Comparison of ENCODE assay signal across 27 mouse cellular contexts in genomic region chr2:65207750-65208149, GRCm38 (mm10). TPM values are rescaled to one million over a fixed set of nuclear protein-coding genes. Genes with fewer than 3 reads are reported as not detected.
A peak's percentile ranks its signal among the peaks of the same experiment; 100 is the strongest.
DNase-seq lines count a peak whose midpoint lies in the region; ATAC-seq and TF ChIP-seq lines count a peak whose summit lies in the region.
"Had no signal": no experiment of that assay in that cellular context is flagged by ENCODE, and none has a peak within 500 bp of the region (broad histone marks: within the 10 kb centered on the region; RNA-seq: fewer than 3 reads in every experiment).

No protein-coding gene starts in this region.

- peak; percentile 83 for DNase-seq in heart, adult 11 months
- DNase-seq in heart, embryonic 10.5 days (ENCODE audit: low spot score) = no peak
- no peak for DNase-seq in CH12.LX (ENCODE audit: extremely low read depth)
- no peak for DNase-seq in adrenal gland, postnatal 25 days
- no peak for DNase-seq in liver
- DNase-seq: adrenal gland, adult 2 months; adrenal gland, postnatal 10 days; adrenal gland, postnatal 36 days; B cell, adult 2 months; cerebellum, adult 11-12 months; cerebellum, adult 2 months; cerebellum, adult 9-10 months; cerebellum, postnatal 10 days; cerebellum, postnatal 25 days; embryo, embryonic 11 days had no signal

- in situ Hi-C loops in CH12.LX (cut with MboI; ENCODE audit: low pct_ligation_motif_present, low pct_unique_long_range_greater_than_20kb, low sequenced_read_pairs) = no loop called here

- no peak for TF ChIP-seq RAD21 in CH12.LX (IDR thresholded peaks at IDR 0.05; ENCODE audit: low read depth, low read length)

- H3K4me1 ChIP-seq in heart, embryonic 10.5 days = no peaks in the 10 kb centered on the region
- H3K4me1 ChIP-seq in CH12.LX (ENCODE audit: control insufficient read depth in 1 of 2, insufficient read depth in 2 of 2) = no peaks in the 10 kb centered on the region
- H3K4me1 ChIP-seq: embryonic facial prominence, embryonic 15.5 days had no signal

- no peak overlapping the region for H3K27ac ChIP-seq in heart, embryonic 10.5 days
- H3K27ac ChIP-seq in CH12.LX (ENCODE audit: insufficient read depth, low read depth) = no peak overlapping the region
- H3K27ac ChIP-seq: embryonic facial prominence, embryonic 13.5 days; embryonic facial prominence, embryonic 15.5 days; forebrain, embryonic 10.5 days; forebrain, embryonic 12.5 days had no signal

- H3K27me3 ChIP-seq in heart, embryonic 10.5 days (ENCODE audit: insufficient read depth, poor library complexity, severe bottlenecking) = no peaks in the 10 kb centered on the region
- no peaks in the 10 kb centered on the region for H3K27me3 ChIP-seq in CH12.LX (replicated peaks)
- H3K27me3 ChIP-seq: embryonic facial prominence, embryonic 13.5 days; embryonic facial prominence, embryonic 15.5 days; forebrain, embryonic 12.5 days had no signal

- WGBS in heart, embryonic 10.5 days = 76% methylated on average over 2 of the region's 2 CpGs

- no peaks in the 10 kb centered on the region for H3K36me3 ChIP-seq in heart, embryonic 10.5 days
- no peaks in the 10 kb centered on the region for H3K36me3 ChIP-seq in CH12.LX (replicated peaks in 1 of 2; ENCODE audit: control insufficient read depth in 1 of 2, insufficient read depth in 1 of 2, low read length in 1 of 2)
- H3K36me3 ChIP-seq: embryonic facial prominence, embryonic 13.5 days; embryonic facial prominence, embryonic 15.5 days; forebrain, embryonic 10.5 days; forebrain, embryonic 12.5 days had no signal

- no peak for TF ChIP-seq POLR2A in CH12.LX (IDR thresholded peaks at IDR 0.05; ENCODE audit: low read depth, low read length)

- dilution Hi-C loops in CH12.LX (cut with MboI; ENCODE audit: extremely low pct_ligation_motif_present, extremely low pct_unique_long_range_greater_than_20kb, low sequenced_read_pairs) = no loop called here

- H3K4me2 ChIP-seq in CH12.LX (ENCODE audit: insufficient read depth, low read depth, poor library complexity, severe bottlenecking) = no peak overlapping the region
- H3K4me2 ChIP-seq: embryonic facial prominence, embryonic 13.5 days; embryonic facial prominence, embryonic 15.5 days; forebrain, embryonic 12.5 days had no signal

- no peak overlapping the region for H3K9ac ChIP-seq in CH12.LX (ENCODE audit: insufficient read depth, low read depth)
- H3K9ac ChIP-seq: embryonic facial prominence, embryonic 13.5 days; embryonic facial prominence, embryonic 15.5 days; forebrain, embryonic 12.5 days had no signal

- H3K9me3 ChIP-seq in heart, embryonic 10.5 days = no peaks in the 10 kb centered on the region
- no peaks in the 10 kb centered on the region for H3K9me3 ChIP-seq in CH12.LX (replicated peaks; ENCODE audit: low read length)
- H3K9me3 ChIP-seq: embryonic facial prominence, embryonic 13.5 days; embryonic facial prominence, embryonic 15.5 days; forebrain, embryonic 10.5 days; forebrain, embryonic 12.5 days had no signal

- TF ChIP-seq CTCF in CH12.LX (conservative IDR thresholded peaks at IDR 0.05 in 1 of 2, IDR thresholded peaks at IDR 0.05 in 1 of 2; ENCODE audit: low read depth in 2 of 2, low read length in 2 of 2) = no peak

- no peaks in the 10 kb centered on the region for H3K79me2 ChIP-seq in CH12.LX (replicated peaks; ENCODE audit: control insufficient read depth, extremely low read depth, insufficient read depth, poor library complexity, severe bottlenecking)

- peak; percentile 99 for ATAC-seq in granulocyte monocyte progenitor cell, adult 5-6 weeks (replicated peaks; ENCODE audit: poor library complexity, severe bottlenecking)
- ATAC-seq in megakaryocyte, adult 5-6 weeks (ENCODE audit: poor library complexity, severe bottlenecking) = peak; percentile 83
- no peak for ATAC-seq in megakaryocyte-erythroid progenitor cell, adult 5-6 weeks (replicated peaks; ENCODE audit: low FRiP score, low TSS enrichment, poor library complexity, severe bottlenecking)
- ATAC-seq: CD4-positive, CD25-positive, alpha-beta regulatory T cell, adult 4 months; forebrain, embryonic 14.5 days; forebrain, embryonic 16.5 days had no signal

- no peak overlapping the region for H3K4me3 ChIP-seq in heart, embryonic 10.5 days
- H3K4me3 ChIP-seq in CH12.LX (replicated peaks in 1 of 3; ENCODE audit: low read depth in 2 of 3, low read length in 2 of 3, poor library complexity in 1 of 3) = no peak overlapping the region
- H3K4me3 ChIP-seq: embryonic facial prominence, embryonic 13.5 days; embryonic facial prominence, embryonic 15.5 days; erythroblast, embryonic 14.5 days; forebrain, embryonic 10.5 days; forebrain, embryonic 12.5 days had no signal

- no peak for TF ChIP-seq EP300 in CH12.LX (IDR thresholded peaks at IDR 0.05; ENCODE audit: low read length)

TF ChIP-seq in CH12.LX, 34 proteins besides CTCF, POLR2A, EP300 and RAD21:
- TF ChIP-seq ZNF384 (IDR thresholded peaks at IDR 0.05; ENCODE audit: low read depth, low read length) (0 out of 2 replicates have a peak, but pooled peaks have one; percentile 21), ETS1 (conservative IDR thresholded peaks at IDR 0.05; ENCODE audit: low read depth, low read length) (no peak)

RNA-seq across cellular contexts. Expression of gene Cobll1, which starts 31.5 kb away (rescaled TPM):
- 9.8 and 13.9 TPM in 2 replicates for polyA plus RNA-seq in heart, embryonic 10.5 days (2016; fragmentation: Nextera tagmentation; extraction: Ambion mirVana)
- total RNA-seq in CH12.LX (2012; rRNA removed) (1.2 and 1.5 TPM in 2 replicates), CH12.LX (2014; rRNA removed) (0.42 and 0.67 TPM in 2 replicates)
- 1.9 and 2.4 TPM in 2 replicates for polyA plus RNA-seq in CH12.LX (2012; ENCODE audit: insufficient read length, low read depth)
- total RNA-seq in granulocyte monocyte progenitor cell, adult 5-6 weeks (2014; fragmentation: Nextera tagmentation) = 2.9 and 3.6 TPM in 2 replicates
- 1.0 and 1.7 TPM in 2 replicates for total RNA-seq in granulocyte monocyte progenitor cell, adult 5-6 weeks (2017)
- total RNA-seq in megakaryocyte, adult 5-6 weeks (2015) = 2.3 and 6.5 TPM in 2 replicates
- 0.48 and 1.1 TPM in 2 replicates for total RNA-seq in megakaryocyte, adult 5-6 weeks (2017)
- total RNA-seq in adrenal gland, postnatal 25 days (2021) = 274 and 367 TPM in 2 replicates
- 2.7 and 6.5 TPM in 2 replicates for total RNA-seq in megakaryocyte-erythroid progenitor cell, adult 5-6 weeks (2014; fragmentation: Nextera tagmentation)
- total RNA-seq in megakaryocyte-erythroid progenitor cell, adult 5-6 weeks (2017) = 0.91 and 1.1 TPM in 2 replicates
- total RNA-seq: MEL had no signal
- polyA plus RNA-seq: erythroblast, embryonic 14.5 days had no signal

Comparison
In these comparisons a context has a peak if more than half of its experiments do, and no peak if none do; other contexts are left out.
1. RNA of gene Cobll1, which starts 31.5 kb away (total RNA-seq): 274 to 367 TPM in adrenal gland, postnatal 25 days; 1.0 to 3.6 TPM in granulocyte monocyte progenitor cell, adult 5-6 weeks, 0.91 to 6.5 TPM in megakaryocyte-erythroid progenitor cell, adult 5-6 weeks, 0.48 to 6.5 TPM in megakaryocyte, adult 5-6 weeks and 0.42 to 1.5 TPM in CH12.LX; every median in the first group is over 10 times any median in the second.